Mouse (Mus musculus) CH12.LX (cell line): ENCODE results near the gene Camta1. TPM values are rescaled to one million over a fixed set of nuclear protein-coding genes. Genes with fewer than 3 reads are reported as not detected.

Experiments
- DNase-seq: peaks from one replicate; pipeline ENCODE4 v3.0.0-alpha.2; 2013; ENCODE audit errors: extremely low read depth
- H3K27ac ChIP-seq: 2 replicates; pipeline ENCODE4 v1.5.1; 2012; ENCODE audit warnings: low read depth, mild to moderate bottlenecking, control low read depth, moderate library complexity; ENCODE audit not compliant: insufficient read depth
- H3K27me3 ChIP-seq: replicated peaks from 2 replicates; pipeline ENCODE3; 2012; ENCODE audit warnings: inconsistent platforms
- H3K36me3 ChIP-seq, 2 experiments: replicated peaks in 1 of 2; 2 replicates each; pipeline versions ENCODE3 to v1.6.1; 2012; ENCODE audit warnings: inconsistent platforms in 1 of 2, low read length in 1 of 2, mild to moderate bottlenecking in 1 of 2, mixed read lengths in 1 of 2, moderate library complexity in 1 of 2; ENCODE audit not compliant: control insufficient read depth in 1 of 2, insufficient read depth in 1 of 2
- H3K4me1 ChIP-seq, 2 experiments: 2 replicates each; pipeline ENCODE4 v1.6.1; 2012; ENCODE audit warnings: inconsistent platforms in 1 of 2, moderate library complexity in 1 of 2; ENCODE audit not compliant: insufficient read depth in 2 of 2, control insufficient read depth in 1 of 2
- H3K4me2 ChIP-seq: 2 replicates; pipeline ENCODE4 v1.6.1; 2012; ENCODE audit warnings: low read depth, mild to moderate bottlenecking, control low read depth; ENCODE audit not compliant: poor library complexity, insufficient read depth, severe bottlenecking
- H3K4me3 ChIP-seq, 3 experiments: fragments of 150-350 bp in 1 of 3; sonication (generic) in 1 of 3; replicated peaks in 1 of 3; 2 replicates each; pipeline versions ENCODE3 to v1.5.1; 2011 to 2012; ENCODE audit warnings: low read depth in 2 of 3, low read length in 2 of 3, mild to moderate bottlenecking in 2 of 3, moderate library complexity in 2 of 3, control low read depth in 1 of 3, improper control_type of control experiment in 1 of 3, inconsistent platforms in 1 of 3, mixed read lengths in 1 of 3; ENCODE audit not compliant: poor library complexity in 1 of 3
- H3K79me2 ChIP-seq: replicated peaks from 2 replicates; pipeline ENCODE4 v1.6.1; 2012; ENCODE audit warnings: mild to moderate bottlenecking, moderate library complexity; ENCODE audit not compliant: control insufficient read depth, poor library complexity, insufficient read depth, severe bottlenecking; ENCODE audit errors: extremely low read depth
- H3K9ac ChIP-seq: 2 replicates; pipeline ENCODE4 v1.6.1; 2012; ENCODE audit warnings: low read depth, mild to moderate bottlenecking, control low read depth, moderate library complexity; ENCODE audit not compliant: insufficient read depth
- H3K9me3 ChIP-seq: replicated peaks from 2 replicates; pipeline ENCODE3; 2012; ENCODE audit warnings: low read length, inconsistent platforms, mixed read lengths
- BHLHE40 ChIP-seq: IDR thresholded peaks from 2 replicates; pipeline ENCODE4 v1.6.1; 2011; ENCODE audit warnings: mild to moderate bottlenecking, low read depth, low read length, improper control_type of control experiment
- CTCF ChIP-seq, 2 experiments: IDR thresholded peaks in 1 of 2; conservative IDR thresholded peaks in 1 of 2; 2 replicates each; pipeline ENCODE4 v1.5.1; 2011 to 2012; ENCODE audit warnings: low read depth in 2 of 2, low read length in 2 of 2, improper control_type of control experiment in 1 of 2, inconsistent platforms in 1 of 2, mild to moderate bottlenecking in 1 of 2, moderate library complexity in 1 of 2
- E2F4 ChIP-seq: IDR thresholded peaks from 2 replicates; pipeline ENCODE4 v1.6.1; 2011; ENCODE audit warnings: low read depth, low read length, improper control_type of control experiment; ENCODE audit not compliant: insufficient replicate concordance
- ELF1 ChIP-seq: IDR thresholded peaks from 2 replicates; pipeline ENCODE4 v1.6.1; 2014; ENCODE audit warnings: low read depth, mild to moderate bottlenecking, inconsistent platforms, low read length, improper control_type of control experiment
- ETS1 ChIP-seq: conservative IDR thresholded peaks from 2 replicates; pipeline ENCODE4 v1.6.1; 2012; ENCODE audit warnings: low read depth, mild to moderate bottlenecking, inconsistent platforms, low read length, improper control_type of control experiment, moderate library complexity
- GABPA ChIP-seq: IDR thresholded peaks from 2 replicates; pipeline ENCODE4 v1.6.1; 2012; ENCODE audit warnings: low read depth, low read length, improper control_type of control experiment, inconsistent platforms; ENCODE audit not compliant: insufficient replicate concordance
- HCFC1 ChIP-seq: IDR thresholded peaks from 2 replicates; pipeline ENCODE4 v1.6.1; 2012; ENCODE audit warnings: low read depth, mild to moderate bottlenecking, inconsistent platforms, low read length, improper control_type of control experiment
- MAX ChIP-seq: IDR thresholded peaks from 2 replicates; pipeline ENCODE4 v1.6.1; 2011; ENCODE audit warnings: low read length, improper control_type of control experiment
- MAZ ChIP-seq: IDR thresholded peaks from 2 replicates; pipeline ENCODE4 v1.6.1; 2012; ENCODE audit warnings: low read depth, mild to moderate bottlenecking, inconsistent platforms, low read length, improper control_type of control experiment, moderate library complexity
- MYC ChIP-seq: IDR thresholded peaks from 2 replicates; pipeline ENCODE4 v1.6.1; 2011; ENCODE audit warnings: low read depth, mild to moderate bottlenecking, improper control_type of control experiment, low read length
- POLR2A ChIP-seq: IDR thresholded peaks from 2 replicates; pipeline ENCODE4 v1.6.1; 2011; ENCODE audit warnings: low read depth, mild to moderate bottlenecking, improper control_type of control experiment, low read length
- POLR2AphosphoS2 ChIP-seq: IDR thresholded peaks from 2 replicates; pipeline ENCODE4 v1.6.1; 2011; ENCODE audit warnings: low read depth, low read length, improper control_type of control experiment
- SIN3A ChIP-seq: IDR thresholded peaks from 2 replicates; pipeline ENCODE4 v1.6.1; 2012; ENCODE audit warnings: low read length, improper control_type of control experiment, inconsistent platforms
- SMC3 ChIP-seq: IDR thresholded peaks from 2 replicates; pipeline ENCODE4 v1.6.1; 2011; ENCODE audit warnings: low read depth, low read length, improper control_type of control experiment
- TBP ChIP-seq: conservative IDR thresholded peaks from 2 replicates; pipeline ENCODE4 v1.6.1; 2011; ENCODE audit warnings: low read depth, low read length, improper control_type of control experiment
- UBTF ChIP-seq: IDR thresholded peaks from 2 replicates; pipeline ENCODE4 v1.6.1; 2012; ENCODE audit warnings: low read depth, mild to moderate bottlenecking, inconsistent platforms, low read length, improper control_type of control experiment, moderate library complexity
- ZKSCAN1 ChIP-seq: IDR thresholded peaks from 2 replicates; pipeline ENCODE4 v1.6.1; 2012; ENCODE audit warnings: low read depth, inconsistent platforms, low read length, improper control_type of control experiment, borderline replicate concordance
- ZNF384 ChIP-seq: IDR thresholded peaks from 2 replicates; pipeline ENCODE4 v1.6.1; 2012; ENCODE audit warnings: low read depth, low read length, improper control_type of control experiment, inconsistent platforms
- dilution Hi-C: fragments of 300-500 bp; cut with MboI; formaldehyde crosslinking; loops from 2 replicates; pipeline ENCODE4 v1.14.3; 2020; ENCODE audit warnings: low sequenced_read_pairs; ENCODE audit not compliant: extremely low pct_unique_long_range_greater_than_20kb, extremely low pct_ligation_motif_present
- in situ Hi-C: fragments of 300-500 bp; cut with MboI; formaldehyde crosslinking; loops from 3 replicates; pipeline ENCODE4 v1.14.3; 2019; ENCODE audit warnings: low sequenced_read_pairs, low pct_ligation_motif_present, low pct_unique_long_range_greater_than_20kb, mixed read lengths
- polyA plus RNA-seq: library from polyadenylated mRNA; unstranded; fragments of >175 nt; gene quantifications from 2 replicates; pipeline ENCODE4 v1.2.1, GENCODE M21; 2012; ENCODE audit warnings: low read depth; ENCODE audit not compliant: insufficient read length
- total RNA-seq, 2 experiments: library from RNA; depleted of rRNA; stranded (reverse); fragments of 300-350 nt in 1 of 2; fragments of >200 nt in 1 of 2; gene quantifications; 2 replicates each; pipeline ENCODE4 v1.2.3; 2012 to 2014

Gene Camta1
- total and polyA plus RNA-seq, 3 experiments: 9.9 to 32.5 (median 15.3) TPM

- H3K36me3 ChIP-seq: no peaks in the 10 kb centered on the region
- TF ChIP-seq BHLHE40 (no peak), ZKSCAN1 (no peak), GABPA (no peak), CTCF (conservative IDR thresholded peaks at IDR 0.05 in 1 of 2, IDR thresholded peaks at IDR 0.05 in 1 of 2; ENCODE audit: low read depth in 2 of 2, low read length in 2 of 2) (no peak), UBTF (no peak), POLR2AphosphoS2 (no peak), MAZ (no peak), HCFC1 (no peak), POLR2A (no peak)
- TF ChIP-seq, all 38 proteins: peak for 0
- Histone ChIP-seq H3K9me3 (no peaks in the 10 kb centered on the region), H3K4me3 (no peak overlapping the region), H3K4me1 (no peaks in the 10 kb centered on the region), H3K9ac (no peak overlapping the region), H3K79me2 (no peaks in the 10 kb centered on the region), H3K4me2 (no peak overlapping the region), H3K27me3 (peaks cover 51% of the 10 kb centered on the region), H3K27ac (no peak overlapping the region)
- in situ Hi-C loops (no loop called here), dilution Hi-C loops (no loop called here)
- no peak for DNase-seq
These were observed 43.9 kb upstream of the Camta1 start for GRCm38 (mm10) chr4:151905621-151906020.

GRCm38 (mm10) chr4:151904098-151904497 is 42.4 kb upstream of the Camta1 start:
- dilution Hi-C loops (no loop called here), in situ Hi-C loops (no loop called here)
- no peaks in the 10 kb centered on the region for H3K79me2 ChIP-seq
- no peak overlapping the region for H3K4me3 ChIP-seq
- H3K4me2 ChIP-seq: no peak overlapping the region
- peaks cover 43% of the 10 kb centered on the region for H3K27me3 ChIP-seq
- TF ChIP-seq GABPA: no peak
- no peak for TF ChIP-seq ETS1
- no peak for TF ChIP-seq MYC
- no peak for TF ChIP-seq ELF1
- no peak for TF ChIP-seq E2F4
- TF ChIP-seq SMC3: no peak
- TF ChIP-seq MAX: no peak
- TF ChIP-seq SIN3A: no peak
- TF ChIP-seq MAZ: no peak
- TF ChIP-seq ZNF384: no peak
- TF ChIP-seq TBP: no peak
- TF ChIP-seq, all 38 proteins: peak for 0
- Histone ChIP-seq H3K36me3 (no peaks in the 10 kb centered on the region), H3K9ac (no peak overlapping the region), H3K9me3 (peaks cover 4% of the 10 kb centered on the region), H3K4me1 (no peaks in the 10 kb centered on the region), H3K27ac (no peak overlapping the region)
- DNase-seq: no peak
